Mouse (Mus musculus) kidney, postnatal 0 days (tissue): ENCODE data around the gene H2al1j. TPM values are rescaled to one million over a fixed set of nuclear protein-coding genes. Genes with fewer than 3 reads are reported as not detected.
"Not testable (repeated sequence)": the region's sequence is repeated elsewhere in the genome, so short reads cannot be mapped to it uniquely, and the experiment has no call there.

ENCODE experiments used
- ATAC-seq: fragments of 200-750 bp; cut with Nextera tagmentation; replicated peaks from 2 replicates; pipeline ENCODE4 v1.8.0; 2017; ENCODE audit warnings: low read depth, moderate number of reproducible peaks, moderate TSS enrichment, moderate library complexity; ENCODE audit not compliant: low FRiP score
- DNase-seq: peaks from one replicate; pipeline ENCODE4 v3.0.0-alpha.2; 2016; ENCODE audit warnings: low spot score
- H3K27ac ChIP-seq: fragments of 300-500 bp; sonication (generic); 2 replicates; pipeline ENCODE4 v1.5.1; 2014; ENCODE audit warnings: mild to moderate bottlenecking
- H3K27me3 ChIP-seq: fragments of 300-500 bp; sonication (generic); 2 replicates; pipeline ENCODE4 v1.6.1; 2014; ENCODE audit warnings: low read length, mixed read lengths; ENCODE audit not compliant: insufficient read depth
- H3K36me3 ChIP-seq: fragments of 300-500 bp; sonication (generic); 2 replicates; pipeline ENCODE4 v1.6.1; 2014; ENCODE audit warnings: low read length, mixed read lengths; ENCODE audit not compliant: insufficient read depth
- H3K4me1 ChIP-seq: fragments of 300-500 bp; sonication (generic); replicated peaks from 2 replicates; pipeline ENCODE4 v1.6.1; 2014; ENCODE audit warnings: antibody characterized with exemption, low read length, mixed read lengths; ENCODE audit not compliant: insufficient read depth
- H3K4me2 ChIP-seq: fragments of 300-500 bp; sonication (generic); 2 replicates; pipeline ENCODE4 v1.6.1; 2014; ENCODE audit warnings: mild to moderate bottlenecking, low read length, moderate library complexity, mixed read lengths
- H3K4me3 ChIP-seq: fragments of 300-500 bp; sonication (generic); replicated peaks from 2 replicates; pipeline ENCODE4 v1.5.1; 2014; ENCODE audit warnings: low read depth, low read length
- H3K9ac ChIP-seq: fragments of 300-500 bp; sonication (generic); 2 replicates; pipeline ENCODE4 v1.6.1; 2014; ENCODE audit warnings: low read depth, low read length
- H3K9me3 ChIP-seq: fragments of 300-500 bp; sonication (generic); replicated peaks from 2 replicates; pipeline ENCODE4 v1.6.1; 2016; ENCODE audit warnings: low read length, inconsistent platforms, mixed read lengths
- CTCF ChIP-seq: IDR thresholded peaks from 2 replicates; pipeline ENCODE4 v1.5.1; 2016; ENCODE audit warnings: antibody characterized with exemption, low read depth, mild to moderate bottlenecking, moderate library complexity
- WGBS: fragments of 180-500 bp; shearing (Covaris S2); extraction: QIAGEN DNeasy Blood & Tissue Kit; methylation state at CpG from one replicate; pipeline ENCODE4 v1.1.7; 2014; 5-methylcytosine and 5-hydroxymethylcytosine counted together
- polyA plus RNA-seq: library from polyadenylated mRNA; unstranded; fragments of >200 nt; fragmentation: Nextera tagmentation; extraction: Ambion mirVana; gene quantifications from 2 replicates; pipeline ENCODE4 v1.2.1, GENCODE M21; 2015

Gene H2al1j
- polyA plus RNA-seq = not detected in 2 replicates

GRCm38 (mm10) chrX:11327522-11327921 lies at the start of gene H2al1j:
Gene H2al1j, plus strand, starts transcription at chrX:11327822.
- not testable (repeated sequence) for H3K9ac ChIP-seq, DNase-seq, H3K27me3 ChIP-seq, H3K27ac ChIP-seq, H3K4me1 ChIP-seq, H3K9me3 ChIP-seq, H3K4me2 ChIP-seq, ATAC-seq, H3K36me3 ChIP-seq, H3K4me3 ChIP-seq
- WGBS = 96% methylated on average over 2 of the region's 2 CpGs

- no peak for TF ChIP-seq CTCF
Measured at GRCm38 (mm10) chrX:11280741-11281140, 46.9 kb upstream of the H2al1j start.

DNA sequence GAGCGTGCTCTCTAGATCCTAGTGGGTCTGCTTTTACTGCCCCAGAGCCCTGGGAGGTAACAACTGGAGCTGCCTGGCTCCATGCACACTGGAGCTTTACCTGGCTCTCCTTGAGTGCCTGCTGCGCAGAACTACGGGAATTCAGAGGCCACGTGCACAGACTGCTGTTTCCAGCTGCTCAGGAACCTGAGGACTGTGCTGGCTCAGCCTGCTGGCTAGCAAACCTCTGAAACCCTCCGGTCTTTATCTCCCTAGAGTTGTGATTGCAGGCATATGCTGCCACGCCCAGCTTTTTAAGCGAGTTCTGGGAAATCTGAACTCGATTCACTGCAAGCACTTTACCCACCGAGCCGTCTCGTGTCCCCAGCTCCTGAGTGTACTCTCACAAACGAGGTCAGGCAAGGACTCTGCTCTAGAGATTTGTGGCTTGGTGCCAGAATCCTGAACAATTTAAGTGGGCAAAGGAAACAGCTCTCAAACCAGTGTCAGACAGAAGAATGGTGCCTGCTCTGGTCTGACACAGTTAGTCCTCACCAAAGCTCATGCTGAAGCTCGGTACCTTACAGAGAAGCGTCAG lies 39.2 kb upstream of the H2al1j start:
- Histone ChIP-seq H3K4me3 (no peak overlapping the region), H3K9me3 (no peaks in the 10 kb centered on the region), H3K27ac (no peak overlapping the region), H3K36me3 (no peaks in the 10 kb centered on the region), H3K4me1 (no peaks in the 10 kb centered on the region), H3K4me2 (no peak overlapping the region), H3K27me3 (no peaks in the 10 kb centered on the region), H3K9ac (no peak overlapping the region)
- TF ChIP-seq CTCF = no peak
- WGBS = 70% methylated on average over 14 of the region's 14 CpGs
- ATAC-seq (no peak), DNase-seq (no peak)

More at GRCm38 (mm10) chrX:11280741-11281140, 46.9 kb upstream of the H2al1j start:
- no peak for ATAC-seq
- no peak for DNase-seq
- Histone ChIP-seq H3K9ac (no peak overlapping the region), H3K27ac (no peak overlapping the region), H3K36me3 (no peaks in the 10 kb centered on the region), H3K4me2 (no peak overlapping the region), H3K9me3 (no peaks in the 10 kb centered on the region), H3K4me3 (no peak overlapping the region), H3K27me3 (no peaks in the 10 kb centered on the region), H3K4me1 (no peaks in the 10 kb centered on the region)
- WGBS = 67% methylated on average over 2 of the region's 2 CpGs

DNA sequence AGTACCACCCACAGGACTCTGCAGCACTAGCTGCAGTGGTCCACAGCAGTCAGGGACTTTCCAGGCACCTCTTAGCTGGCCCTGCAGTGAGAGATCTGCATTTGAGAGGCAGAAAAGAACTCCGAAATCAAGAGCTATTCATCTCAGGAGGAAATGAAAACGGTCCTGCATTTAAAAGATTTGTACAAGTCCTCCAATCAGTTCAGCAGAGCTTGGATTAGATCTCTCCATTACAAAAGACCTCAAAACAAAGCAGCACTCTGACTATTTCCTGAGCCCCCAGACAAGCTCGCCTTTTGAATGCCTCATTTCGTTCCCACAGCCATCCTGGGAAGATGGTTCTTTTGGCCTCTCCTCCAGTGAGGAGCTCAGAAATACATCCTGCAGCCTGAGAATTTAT lies 38.4 kb upstream of the H2al1j start:
- no peak for DNase-seq
- WGBS = 76% methylated on average over 4 of the region's 4 CpGs
- H3K36me3 ChIP-seq = no peaks in the 10 kb centered on the region
- ATAC-seq = no peak
- no peak for TF ChIP-seq CTCF
- H3K4me1 ChIP-seq = no peaks in the 10 kb centered on the region
- no peak overlapping the region for H3K27ac ChIP-seq
- H3K27me3 ChIP-seq = no peaks in the 10 kb centered on the region
- H3K4me2 ChIP-seq = no peak overlapping the region
- H3K9ac ChIP-seq = no peak overlapping the region
- H3K4me3 ChIP-seq = no peak overlapping the region
- H3K9me3 ChIP-seq = no peaks in the 10 kb centered on the region

GRCm38 (mm10) chrX:11298957-11299356 lies 28.7 kb upstream of the H2al1j start, which contains the start of gene H2al1a:
Gene H2al1a, plus strand, starts transcription at chrX:11299257.
- not testable (repeated sequence) for H3K27me3 ChIP-seq, H3K4me1 ChIP-seq, H3K9ac ChIP-seq, H3K4me2 ChIP-seq, H3K36me3 ChIP-seq, H3K27ac ChIP-seq, DNase-seq, ATAC-seq, H3K4me3 ChIP-seq, H3K9me3 ChIP-seq
- no CpG with 5 or more reads among the region's 3 CpGs for WGBS

GRCm38 (mm10) chrX:11302132-11302531 lies 25.5 kb upstream of the H2al1j start, which contains the start of gene H2al1b:
Gene H2al1b, plus strand, starts transcription at chrX:11302432.
- ATAC-seq, H3K9ac ChIP-seq, DNase-seq, H3K4me3 ChIP-seq, H3K4me1 ChIP-seq, H3K4me2 ChIP-seq, H3K27me3 ChIP-seq, H3K27ac ChIP-seq, H3K9me3 ChIP-seq, H3K36me3 ChIP-seq: not testable (repeated sequence)
- WGBS = 95% methylated on average over 1 of the region's 3 CpGs

DNA sequence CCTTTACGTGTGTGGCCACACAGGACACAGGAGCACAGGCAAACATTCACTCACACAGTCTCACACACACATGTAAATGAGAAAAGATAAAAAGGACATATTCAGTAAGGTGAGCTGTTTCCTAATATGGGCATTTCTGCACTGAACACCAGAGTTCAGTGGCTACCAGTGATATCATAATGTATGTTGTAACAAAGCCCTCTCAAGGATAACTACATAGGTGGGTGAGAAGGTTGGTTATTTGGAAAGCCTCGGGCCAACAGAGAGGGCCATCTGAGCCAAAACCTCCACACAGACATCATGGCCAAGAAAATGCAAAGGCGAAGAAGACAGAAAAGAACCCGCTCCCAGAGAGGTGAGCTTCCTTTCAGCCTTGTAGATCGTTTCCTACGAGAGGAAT lies 22.3 kb upstream of the H2al1j start, which contains the start of gene H2al1c:
Gene H2al1c, plus strand, starts transcription at position 301 of the 400 bp plus-strand sequence.
- not testable (repeated sequence) for H3K4me2 ChIP-seq, H3K4me3 ChIP-seq, ATAC-seq, H3K27ac ChIP-seq, H3K36me3 ChIP-seq, H3K4me1 ChIP-seq, H3K27me3 ChIP-seq, H3K9ac ChIP-seq, H3K9me3 ChIP-seq, DNase-seq
- 93% methylated on average over 1 of the region's 6 CpGs for WGBS

- H3K4me2 ChIP-seq, H3K9ac ChIP-seq, H3K4me3 ChIP-seq, H3K4me1 ChIP-seq, H3K9me3 ChIP-seq, DNase-seq, H3K27ac ChIP-seq, H3K36me3 ChIP-seq, ATAC-seq, H3K27me3 ChIP-seq: not testable (repeated sequence)
- no CpG with 5 or more reads among the region's 6 CpGs for WGBS
Measured at GRCm38 (mm10) chrX:11308524-11308923, 19.1 kb upstream of the H2al1j start, which contains the start of gene H2al1d. Gene H2al1d, plus strand, starts transcription at chrX:11308824.

DNA sequence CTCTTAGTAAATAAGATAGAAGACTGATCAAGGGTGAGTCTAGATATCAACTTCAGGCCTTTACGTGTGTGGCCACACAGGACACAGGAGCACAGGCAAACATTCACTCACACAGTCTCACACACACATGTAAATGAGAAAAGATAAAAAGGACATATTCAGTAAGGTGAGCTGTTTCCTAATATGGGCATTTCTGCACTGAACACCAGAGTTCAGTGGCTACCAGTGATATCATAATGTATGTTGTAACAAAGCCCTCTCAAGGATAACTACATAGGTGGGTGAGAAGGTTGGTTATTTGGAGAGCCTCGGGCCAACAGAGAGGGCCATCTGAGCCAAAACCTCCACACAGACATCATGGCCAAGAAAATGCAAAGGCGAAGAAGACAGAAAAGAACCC lies 16.0 kb upstream of the H2al1j start, which contains the start of gene H2al1e:
Gene H2al1e, plus strand, starts transcription at position 301 of the 400 bp plus-strand sequence.
- not testable (repeated sequence) for H3K36me3 ChIP-seq, ATAC-seq, H3K4me3 ChIP-seq, H3K27me3 ChIP-seq, H3K9me3 ChIP-seq, H3K27ac ChIP-seq, DNase-seq, H3K4me2 ChIP-seq, H3K9ac ChIP-seq, H3K4me1 ChIP-seq
- no CpG with 5 or more reads among the region's 3 CpGs for WGBS
